Mouse (Mus musculus) forebrain, embryonic 13.5 days (tissue): ENCODE measurements around the gene Ciao2a. TPM values are rescaled to one million over a fixed set of nuclear protein-coding genes. Genes with fewer than 3 reads are reported as not detected.
A peak's percentile ranks its signal among the peaks of the same experiment; 100 is the strongest.

Source experiments
- ATAC-seq: fragments of 200-750 bp; cut with Nextera tagmentation; 2 replicates; pipeline ENCODE4 v1.8.0; 2017
- H3K27ac ChIP-seq: fragments of 300-500 bp; sonication (generic); 2 replicates; pipeline ENCODE4 v1.5.1; 2015; ENCODE audit warnings: inconsistent platforms, mild to moderate bottlenecking, moderate library complexity
- H3K27me3 ChIP-seq: fragments of 300-500 bp; sonication (generic); 2 replicates; pipeline ENCODE4 v1.6.1; 2015; ENCODE audit warnings: mild to moderate bottlenecking, inconsistent platforms
- H3K36me3 ChIP-seq: fragments of 300-500 bp; sonication (generic); 2 replicates; pipeline ENCODE4 v1.6.1; 2015; ENCODE audit warnings: mild to moderate bottlenecking, inconsistent platforms; ENCODE audit not compliant: poor library complexity, severe bottlenecking
- H3K4me1 ChIP-seq: fragments of 300-500 bp; sonication (generic); 2 replicates; pipeline ENCODE4 v1.6.1; 2015; ENCODE audit warnings: inconsistent platforms
- H3K4me2 ChIP-seq: fragments of 300-500 bp; sonication (generic); 2 replicates; pipeline ENCODE4 v1.6.1; 2015; ENCODE audit warnings: inconsistent platforms, mild to moderate bottlenecking, moderate library complexity
- H3K4me3 ChIP-seq: fragments of 300-500 bp; sonication (generic); 2 replicates; pipeline ENCODE4 v1.5.1; 2015; ENCODE audit warnings: mild to moderate bottlenecking, inconsistent platforms
- H3K9ac ChIP-seq: fragments of 300-500 bp; sonication (generic); 2 replicates; pipeline ENCODE4 v1.6.1; 2015; ENCODE audit warnings: mild to moderate bottlenecking, inconsistent platforms
- H3K9me3 ChIP-seq: fragments of 300-500 bp; sonication (generic); replicated peaks from 2 replicates; pipeline ENCODE4 v1.6.1; 2016; ENCODE audit warnings: inconsistent platforms
- WGBS: fragments of 180-500 bp; shearing (Covaris S2); methylation state at CpG from one replicate; pipeline ENCODE4 v1.1.7; 2015; 5-methylcytosine and 5-hydroxymethylcytosine counted together
- polyA plus RNA-seq: library from polyadenylated mRNA; unstranded; fragments of >200 nt; fragmentation: Nextera tagmentation; extraction: Ambion mirVana; gene quantifications from 2 replicates; pipeline ENCODE4 v1.2.1, GENCODE M21; 2015

The Ciao2a gene
- polyA plus RNA-seq, 1 experiment from 2014 or later: 139 TPM

DNA sequence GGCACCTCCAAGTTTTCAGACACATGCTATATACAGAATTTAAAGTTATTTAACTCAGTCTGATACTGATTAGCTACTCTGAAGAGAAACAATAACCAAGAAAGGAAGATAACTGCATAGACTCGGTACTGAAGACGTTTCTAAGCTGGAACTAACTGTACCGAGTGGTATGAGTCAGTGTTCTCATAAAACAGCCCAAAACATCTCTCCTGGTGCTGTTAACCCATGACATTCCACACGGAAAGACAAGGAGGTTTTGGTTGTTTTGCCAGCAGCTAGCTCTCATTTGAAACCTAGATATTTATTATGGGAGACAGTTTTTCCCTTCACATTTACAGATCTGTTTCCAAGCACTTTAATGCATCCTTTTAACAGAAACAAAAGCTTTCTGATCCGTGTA is 2.8 kb upstream of the Ciao2a start:
- Histone ChIP-seq H3K4me3 (peak overlapping the region; percentile 83), H3K4me1 (peaks cover 56% of the 10 kb centered on the region), H3K4me2 (peak overlapping the region; percentile 76), H3K9me3 (no peaks in the 10 kb centered on the region), H3K27me3 (no peaks in the 10 kb centered on the region), H3K27ac (no peak overlapping the region), H3K9ac (peak overlapping the region; percentile 87), H3K36me3 (no peaks in the 10 kb centered on the region)
- 20% methylated on average over 5 of the region's 5 CpGs for WGBS
- no peak for ATAC-seq

DNA sequence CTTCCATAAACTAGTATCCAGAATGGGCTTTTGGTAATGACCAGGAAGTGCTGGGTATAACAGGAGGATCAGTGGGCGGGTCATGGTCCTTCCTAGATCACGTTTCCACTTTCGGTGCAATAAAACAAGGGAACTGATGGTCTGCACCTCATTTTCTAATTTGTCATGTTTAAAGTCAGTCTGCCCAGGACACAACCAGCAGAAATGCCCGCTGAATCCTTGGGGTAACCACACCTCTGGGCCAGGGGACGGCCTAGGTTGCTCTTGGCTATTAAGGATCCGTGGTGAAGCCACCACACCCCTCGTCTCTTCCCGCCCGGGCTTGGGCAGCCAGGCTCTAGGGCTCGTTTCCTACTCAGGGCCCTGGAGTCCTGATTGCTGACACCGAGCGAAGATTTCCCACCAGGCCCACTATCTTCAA is 2.3 kb upstream of the Ciao2a start:
- Histone ChIP-seq H3K27me3 (no peaks in the 10 kb centered on the region), H3K9me3 (no peaks in the 10 kb centered on the region), H3K36me3 (no peaks in the 10 kb centered on the region), H3K27ac (peak overlapping the region; percentile 88), H3K4me1 (peaks cover 56% of the 10 kb centered on the region), H3K9ac (peak overlapping the region; percentile 87), H3K4me3 (peak overlapping the region; percentile 83), H3K4me2 (peak overlapping the region; percentile 76)
- peak; percentile 13 for ATAC-seq
- under 1% methylated on average over 12 of the region's 12 CpGs for WGBS

- peak overlapping the region; percentile 76 for H3K4me2 ChIP-seq
- peaks cover 53% of the 10 kb centered on the region for H3K4me1 ChIP-seq
- no peaks in the 10 kb centered on the region for H3K27me3 ChIP-seq
- peak; percentile 98 for ATAC-seq
- peak overlapping the region; percentile 87 for H3K9ac ChIP-seq
- peak overlapping the region; percentile 88 for H3K27ac ChIP-seq
- H3K9me3 ChIP-seq: no peaks in the 10 kb centered on the region
- 12% methylated on average over 33 of the region's 33 CpGs for WGBS
- no peaks in the 10 kb centered on the region for H3K36me3 ChIP-seq
- peak overlapping the region; percentile 83 for H3K4me3 ChIP-seq
Measured at GRCm38 (mm10) chr9:66124681-66125542, 1.5 kb upstream of the Ciao2a start.

- H3K4me3 ChIP-seq: peak overlapping the region; percentile 56
- H3K27me3 ChIP-seq: no peaks in the 10 kb centered on the region
- peak overlapping the region; percentile 88 for H3K27ac ChIP-seq
- 64% methylated on average over 12 of the region's 12 CpGs for WGBS
- no peaks in the 10 kb centered on the region for H3K9me3 ChIP-seq
- peak overlapping the region; percentile 76 for H3K4me2 ChIP-seq
- no peak overlapping the region for H3K9ac ChIP-seq
- peaks cover 2% of the 10 kb centered on the region; the same call in 1 of the 2 replicates for H3K36me3 ChIP-seq
- H3K4me1 ChIP-seq: peaks cover 46% of the 10 kb centered on the region
- ATAC-seq: no peak
Measured at GRCm38 (mm10) chr9:66125543-66126455, 612 bp upstream of the Ciao2a start.

- ATAC-seq: no peak
- no peak overlapping the region for H3K27ac ChIP-seq
- H3K9ac ChIP-seq: peak overlapping the region; percentile 76
- WGBS: 54% methylated on average over 6 of the region's 6 CpGs
- peaks cover 38% of the 10 kb centered on the region for H3K4me1 ChIP-seq
- peak overlapping the region; percentile 72 for H3K4me2 ChIP-seq
- H3K9me3 ChIP-seq: no peaks in the 10 kb centered on the region
- peaks cover 3% of the 10 kb centered on the region; the same call in 1 of the 2 replicates for H3K36me3 ChIP-seq
- no peaks in the 10 kb centered on the region for H3K27me3 ChIP-seq
- peak overlapping the region; percentile 56 for H3K4me3 ChIP-seq
Measured at GRCm38 (mm10) chr9:66127193-66127546, 759 bp downstream of the Ciao2a start.

DNA sequence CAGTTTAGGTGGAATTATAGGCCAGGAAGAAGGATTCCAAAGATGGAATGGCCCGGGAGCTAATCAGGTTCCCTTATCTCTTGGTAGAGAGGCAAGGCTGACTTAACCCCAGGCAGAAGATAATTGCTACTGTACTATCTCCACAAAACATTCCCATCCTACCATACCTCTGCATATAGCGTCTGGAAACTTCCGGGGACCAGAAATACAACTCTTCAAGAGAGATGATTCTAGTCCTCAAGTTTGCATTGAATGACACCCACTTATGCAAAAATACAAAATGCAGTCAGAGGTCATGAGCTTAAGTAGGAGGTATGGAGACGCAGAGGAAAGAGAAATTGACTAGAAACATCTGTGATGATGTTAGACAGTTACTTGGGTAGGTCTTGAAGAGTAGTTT is 1.5 kb downstream of the Ciao2a start:
- no peak overlapping the region for H3K4me3 ChIP-seq
- H3K4me1 ChIP-seq: peaks cover 35% of the 10 kb centered on the region
- no peaks in the 10 kb centered on the region for H3K9me3 ChIP-seq
- H3K36me3 ChIP-seq: peaks cover 9% of the 10 kb centered on the region
- no peak for ATAC-seq
- H3K27ac ChIP-seq: no peak overlapping the region
- H3K9ac ChIP-seq: no peak overlapping the region
- peak overlapping the region; percentile 72 for H3K4me2 ChIP-seq
- no peaks in the 10 kb centered on the region for H3K27me3 ChIP-seq
- WGBS: 95% methylated on average over 4 of the region's 4 CpGs

- Histone ChIP-seq H3K27me3 (no peaks in the 10 kb centered on the region), H3K4me1 (peaks cover 13% of the 10 kb centered on the region), H3K9ac (no peak overlapping the region), H3K9me3 (no peaks in the 10 kb centered on the region), H3K36me3 (peaks cover 36% of the 10 kb centered on the region), H3K4me3 (no peak overlapping the region), H3K4me2 (no peak overlapping the region), H3K27ac (no peak overlapping the region)
- no peak for ATAC-seq
- WGBS: 98% methylated on average over 2 of the region's 2 CpGs
Measured at GRCm38 (mm10) chr9:66131466-66131865, 5.1 kb downstream of the Ciao2a start.

- Histone ChIP-seq H3K4me3 (no peak overlapping the region), H3K27me3 (no peaks in the 10 kb centered on the region), H3K9ac (no peak overlapping the region), H3K4me1 (no peaks in the 10 kb centered on the region), H3K9me3 (no peaks in the 10 kb centered on the region), H3K27ac (no peak overlapping the region), H3K4me2 (no peak overlapping the region), H3K36me3 (peaks cover 75% of the 10 kb centered on the region)
- WGBS: 48% methylated on average over 4 of the region's 4 CpGs
- no peak for ATAC-seq
Measured at GRCm38 (mm10) chr9:66135967-66136366, 9.6 kb downstream of the Ciao2a start.

GRCm38 (mm10) chr9:66138193-66138592 is 11.8 kb downstream of the Ciao2a start:
- peaks cover 67% of the 10 kb centered on the region for H3K36me3 ChIP-seq
- H3K4me2 ChIP-seq: no peak overlapping the region
- H3K4me1 ChIP-seq: no peaks in the 10 kb centered on the region
- H3K9ac ChIP-seq: no peak overlapping the region
- 96% methylated on average over 7 of the region's 7 CpGs for WGBS
- H3K27me3 ChIP-seq: no peaks in the 10 kb centered on the region
- H3K4me3 ChIP-seq: no peak overlapping the region
- no peaks in the 10 kb centered on the region for H3K9me3 ChIP-seq
- no peak overlapping the region for H3K27ac ChIP-seq
- no peak for ATAC-seq

DNA sequence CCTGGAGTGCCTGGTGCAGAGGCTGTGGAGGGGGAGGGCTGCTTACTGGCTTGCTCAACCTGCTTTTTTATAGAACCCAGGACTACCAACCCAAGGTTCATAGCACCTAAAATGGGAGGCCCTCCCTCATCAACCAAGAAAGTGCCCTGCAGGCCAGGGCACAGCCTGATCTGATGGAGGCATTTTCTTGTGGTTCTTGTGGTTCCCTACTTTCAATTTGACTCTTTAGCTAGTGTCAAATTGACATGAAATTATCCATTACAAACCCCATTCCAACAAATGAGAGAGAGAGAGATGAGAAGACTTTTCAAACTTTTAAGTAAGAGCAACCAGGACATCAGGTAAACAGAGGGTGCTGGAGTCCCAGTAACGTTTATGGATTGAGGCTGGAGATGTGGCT is 15.9 kb downstream of the Ciao2a start:
- 81% methylated on average over 1 of the region's 1 CpGs for WGBS
- H3K9ac ChIP-seq: no peak overlapping the region
- no peaks in the 10 kb centered on the region for H3K9me3 ChIP-seq
- H3K4me1 ChIP-seq: no peaks in the 10 kb centered on the region
- no peak overlapping the region for H3K4me2 ChIP-seq
- no peaks in the 10 kb centered on the region for H3K27me3 ChIP-seq
- H3K27ac ChIP-seq: no peak overlapping the region
- no peak overlapping the region for H3K4me3 ChIP-seq
- H3K36me3 ChIP-seq: peaks cover 34% of the 10 kb centered on the region
- no peak for ATAC-seq

DNA sequence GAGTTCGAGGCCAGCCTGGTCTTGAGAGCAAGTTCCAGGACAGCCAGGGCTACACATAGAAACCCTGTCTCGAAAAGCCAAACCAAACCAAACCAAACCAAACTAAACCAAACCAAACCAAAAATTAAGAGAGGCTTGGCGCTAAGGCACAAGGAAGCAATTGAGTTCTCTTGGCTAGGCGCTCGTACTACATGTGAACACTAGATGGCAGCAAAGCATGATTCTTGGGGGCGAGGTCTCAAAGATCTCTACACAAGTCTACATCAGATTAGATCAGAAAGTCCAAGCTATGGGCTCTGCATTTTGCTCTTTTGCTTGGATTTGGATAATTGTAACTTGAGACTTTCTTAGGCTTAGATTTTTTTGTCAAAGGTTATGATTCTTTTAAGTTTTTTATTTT is 17.8 kb downstream of the Ciao2a start:
- no peak overlapping the region for H3K9ac ChIP-seq
- H3K36me3 ChIP-seq: peaks cover 16% of the 10 kb centered on the region
- no peaks in the 10 kb centered on the region for H3K9me3 ChIP-seq
- H3K4me1 ChIP-seq: no peaks in the 10 kb centered on the region
- H3K27me3 ChIP-seq: no peaks in the 10 kb centered on the region
- 4% methylated on average over 6 of the region's 6 CpGs for WGBS
- ATAC-seq: no peak
- H3K4me2 ChIP-seq: no peak overlapping the region
- H3K27ac ChIP-seq: no peak overlapping the region
- no peak overlapping the region for H3K4me3 ChIP-seq

DNA sequence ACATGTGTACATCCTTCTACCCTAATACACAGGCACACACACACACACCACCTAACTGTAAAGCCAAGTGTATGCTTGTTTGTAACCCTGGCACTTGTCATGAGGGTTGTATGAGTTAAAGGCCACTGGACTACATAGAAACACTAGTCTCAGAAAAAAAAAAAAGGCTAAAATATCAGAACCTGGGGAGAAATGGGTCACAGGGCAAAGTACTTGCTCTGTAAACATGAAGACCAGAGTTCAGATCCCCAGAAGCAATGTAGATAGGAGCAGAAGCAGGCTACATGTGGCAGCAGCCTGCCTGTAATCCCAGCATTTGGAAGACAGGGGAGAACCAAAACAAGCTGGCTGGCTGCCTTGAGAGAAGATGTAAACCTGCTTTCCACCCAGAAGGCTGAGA is 19.7 kb downstream of the Ciao2a start:
- Histone ChIP-seq H3K36me3 (no peaks in the 10 kb centered on the region), H3K9ac (no peak overlapping the region), H3K4me3 (no peak overlapping the region), H3K9me3 (no peaks in the 10 kb centered on the region), H3K4me1 (no peaks in the 10 kb centered on the region), H3K27ac (no peak overlapping the region), H3K4me2 (no peak overlapping the region), H3K27me3 (no peaks in the 10 kb centered on the region)
- ATAC-seq: no peak
